Comparison of ENCODE assay signal across 23 mouse cellular contexts in genomic region chr12:25180289-25180688, GRCm38 (mm10).
DNase-seq lines count a peak whose midpoint lies in the region; ATAC-seq and TF ChIP-seq lines count a peak whose summit lies in the region.
"Had no signal": no experiment of that assay in that cellular context is flagged by ENCODE, and none has a peak within 500 bp of the region (broad histone marks: within the 10 kb centered on the region; RNA-seq: fewer than 3 reads in every experiment).

No protein-coding gene starts in this region.

- H3K36me3 ChIP-seq in forebrain, embryonic 14.5 days (ENCODE audit: control insufficient read depth, insufficient read depth, low read length) = no peaks in the 10 kb centered on the region
- H3K36me3 ChIP-seq in forebrain, postnatal 0 days (ENCODE audit: insufficient read depth) = no peaks in the 10 kb centered on the region
- no peaks in the 10 kb centered on the region for H3K36me3 ChIP-seq in midbrain, embryonic 10.5 days
- no peaks in the 10 kb centered on the region for H3K36me3 ChIP-seq in midbrain, embryonic 15.5 days (replicated peaks)
- no peaks in the 10 kb centered on the region for H3K36me3 ChIP-seq in hindbrain, embryonic 12.5 days
- H3K36me3 ChIP-seq: embryonic facial prominence, embryonic 12.5 days; embryonic facial prominence, embryonic 15.5 days; forebrain, embryonic 15.5 days; hindbrain, embryonic 10.5 days had no signal

- H3K27ac ChIP-seq in forebrain, embryonic 14.5 days (ENCODE audit: low read depth, low read length) = no peak overlapping the region
- no peak overlapping the region for H3K27ac ChIP-seq in forebrain, postnatal 0 days (ENCODE audit: low read depth, low read length)
- H3K27ac ChIP-seq in midbrain, embryonic 10.5 days (replicated peaks) = peak overlapping the region; percentile 46
- H3K27ac ChIP-seq in midbrain, embryonic 15.5 days = no peak overlapping the region
- H3K27ac ChIP-seq in hindbrain, embryonic 12.5 days = no peak overlapping the region
- H3K27ac ChIP-seq: embryonic facial prominence, embryonic 12.5 days; embryonic facial prominence, embryonic 15.5 days; forebrain, embryonic 15.5 days; hindbrain, embryonic 10.5 days; hindbrain, embryonic 14.5 days; hindbrain, postnatal 0 days had no signal

- H3K4me2 ChIP-seq in forebrain, embryonic 14.5 days (ENCODE audit: low read length) = no peak overlapping the region
- H3K4me2 ChIP-seq in forebrain, postnatal 0 days (ENCODE audit: low read depth) = no peak overlapping the region
- no peak overlapping the region for H3K4me2 ChIP-seq in midbrain, embryonic 15.5 days
- no peak overlapping the region for H3K4me2 ChIP-seq in hindbrain, embryonic 12.5 days (replicated peaks)
- H3K4me2 ChIP-seq: embryonic facial prominence, embryonic 12.5 days; embryonic facial prominence, embryonic 15.5 days; forebrain, embryonic 15.5 days; heart, embryonic 11.5 days; hindbrain, embryonic 14.5 days had no signal

- no peak for TF ChIP-seq CTCF in forebrain, postnatal 0 days (IDR thresholded peaks at IDR 0.05; ENCODE audit: low read depth)

- WGBS in forebrain, embryonic 14.5 days = 37% methylated on average over 3 of the region's 3 CpGs
- WGBS in forebrain, postnatal 0 days = 31% methylated on average over 3 of the region's 3 CpGs
- WGBS in midbrain, embryonic 10.5 days = 88% methylated on average over 3 of the region's 3 CpGs
- WGBS in midbrain, embryonic 15.5 days = 53% methylated on average over 3 of the region's 3 CpGs
- WGBS in hindbrain, embryonic 12.5 days = 76% methylated on average over 3 of the region's 3 CpGs

- no peak for ATAC-seq in forebrain, embryonic 14.5 days
- ATAC-seq in forebrain, postnatal 0 days = no peak
- no peak for ATAC-seq in midbrain, embryonic 15.5 days (replicated peaks)
- ATAC-seq in hindbrain, embryonic 12.5 days (ENCODE audit: low FRiP score) = no peak
- ATAC-seq: forebrain, embryonic 15.5 days; hindbrain, postnatal 0 days; Patski had no signal

- no peaks in the 10 kb centered on the region for H3K9me3 ChIP-seq in forebrain, embryonic 14.5 days (replicated peaks; ENCODE audit: control insufficient read depth, low read length)
- H3K9me3 ChIP-seq in forebrain, postnatal 0 days (ENCODE audit: low read length) = no peaks in the 10 kb centered on the region
- peaks cover 9% of the 10 kb centered on the region; the same call in 1 of the 2 replicates for H3K9me3 ChIP-seq in midbrain, embryonic 10.5 days (replicated peaks)
- H3K9me3 ChIP-seq in midbrain, embryonic 15.5 days = no peaks in the 10 kb centered on the region
- H3K9me3 ChIP-seq in hindbrain, embryonic 12.5 days (replicated peaks) = 0 out of 2 replicates have a peak, but pooled peaks cover 5% of the 10 kb centered on the region
- H3K9me3 ChIP-seq: embryonic facial prominence, embryonic 12.5 days; embryonic facial prominence, embryonic 15.5 days; forebrain, embryonic 15.5 days; hindbrain, embryonic 10.5 days had no signal

- no peaks in the 10 kb centered on the region for H3K27me3 ChIP-seq in forebrain, embryonic 14.5 days (replicated peaks; ENCODE audit: control insufficient read depth, insufficient read depth, low read length)
- no peaks in the 10 kb centered on the region for H3K27me3 ChIP-seq in forebrain, postnatal 0 days (ENCODE audit: insufficient read depth, low read length)
- no peaks in the 10 kb centered on the region for H3K27me3 ChIP-seq in midbrain, embryonic 10.5 days (ENCODE audit: low read depth, poor library complexity, severe bottlenecking)
- no peaks in the 10 kb centered on the region for H3K27me3 ChIP-seq in midbrain, embryonic 15.5 days (replicated peaks)
- no peaks in the 10 kb centered on the region for H3K27me3 ChIP-seq in hindbrain, embryonic 12.5 days
- H3K27me3 ChIP-seq: embryonic facial prominence, embryonic 12.5 days; embryonic facial prominence, embryonic 15.5 days; forebrain, embryonic 15.5 days; Patski had no signal

- H3K4me3 ChIP-seq in forebrain, embryonic 14.5 days (ENCODE audit: low read depth, low read length) = no peak overlapping the region
- H3K4me3 ChIP-seq in forebrain, postnatal 0 days (ENCODE audit: low read depth, low read length) = no peak overlapping the region
- no peak overlapping the region for H3K4me3 ChIP-seq in midbrain, embryonic 10.5 days
- H3K4me3 ChIP-seq in midbrain, embryonic 15.5 days = no peak overlapping the region
- H3K4me3 ChIP-seq in hindbrain, embryonic 12.5 days = no peak overlapping the region
- H3K4me3 ChIP-seq: embryonic facial prominence, embryonic 12.5 days; embryonic facial prominence, embryonic 15.5 days; forebrain, embryonic 15.5 days; hindbrain, embryonic 10.5 days had no signal

- DNase-seq in forebrain, embryonic 14.5 days (ENCODE audit: low spot score) = peak; percentile 22
- no peak for DNase-seq in forebrain, postnatal 0 days
- peak; percentile 39 for DNase-seq in kidney, postnatal 14 days
- DNase-seq in kidney, adult 18-20 months = no peak
- no peak for DNase-seq in midbrain, embryonic 10.5 days (ENCODE audit: low spot score)
- peak; percentile 63 for DNase-seq in Muller cell, postnatal 12 days (ENCODE audit: inconsistent ontology term)
- DNase-seq: adrenal gland, postnatal 10 days; cerebellum, adult 11 months; cerebellum, adult 2 months; cerebellum, adult 9-11 months; cerebellum, postnatal 25 days; gastrocnemius, postnatal 10 days; gastrocnemius, postnatal 36 days had no signal

- H3K4me1 ChIP-seq in forebrain, embryonic 14.5 days (ENCODE audit: control insufficient read depth, insufficient read depth, low read length) = no peaks in the 10 kb centered on the region
- no peaks in the 10 kb centered on the region for H3K4me1 ChIP-seq in forebrain, postnatal 0 days (ENCODE audit: insufficient read depth)
- 0 out of 2 replicates have a peak, but pooled peaks cover 4% of the 10 kb centered on the region for H3K4me1 ChIP-seq in midbrain, embryonic 10.5 days
- no peaks in the 10 kb centered on the region for H3K4me1 ChIP-seq in midbrain, embryonic 15.5 days
- no peaks in the 10 kb centered on the region for H3K4me1 ChIP-seq in hindbrain, embryonic 12.5 days
- H3K4me1 ChIP-seq: embryonic facial prominence, embryonic 12.5 days; embryonic facial prominence, embryonic 15.5 days; forebrain, embryonic 15.5 days; hindbrain, embryonic 10.5 days had no signal

- H3K9ac ChIP-seq in forebrain, embryonic 14.5 days (ENCODE audit: low read length) = no peak overlapping the region
- H3K9ac ChIP-seq in forebrain, postnatal 0 days = no peak overlapping the region
- H3K9ac ChIP-seq in midbrain, embryonic 15.5 days = no peak overlapping the region
- no peak overlapping the region for H3K9ac ChIP-seq in hindbrain, embryonic 12.5 days
- H3K9ac ChIP-seq: embryonic facial prominence, embryonic 12.5 days; embryonic facial prominence, embryonic 15.5 days; forebrain, embryonic 15.5 days; hindbrain, embryonic 14.5 days had no signal

Comparison
In these comparisons a context has a peak if more than half of its experiments do, and no peak if none do; other contexts are left out.
1. DNase-seq: peak in forebrain, embryonic 14.5 days (single experiment), kidney, postnatal 14 days (single experiment) and Muller cell, postnatal 12 days (single experiment); none in forebrain, postnatal 0 days (single experiment), kidney, adult 18-20 months (single experiment) and midbrain, embryonic 10.5 days (single experiment).